Mouse (Mus musculus) cortical plate, adult 2 months (tissue): ENCODE results near the gene Smoc1.

ENCODE experiments used
- CTCF ChIP-seq: fragments of 200-500 bp; IDR thresholded peaks from 2 replicates; pipeline ENCODE4 v1.5.1; 2011; ENCODE audit warnings: mild to moderate bottlenecking, control low read depth, low read length; ENCODE audit not compliant: insufficient read depth; ENCODE audit errors: extremely low read depth
- POLR2A ChIP-seq: fragments of 200-500 bp; IDR thresholded peaks from 2 replicates; pipeline ENCODE4 v1.6.1; 2011; ENCODE audit warnings: mild to moderate bottlenecking, low read length, control low read depth; ENCODE audit not compliant: insufficient read depth; ENCODE audit errors: extremely low read depth

GRCm38 (mm10) chr12:81126842-81127241 is 100.2 kb downstream of the Smoc1 start:
- TF ChIP-seq CTCF (no peak), POLR2A (no peak)
